Mouse (Mus musculus): Measurements from ENCODE around the gene Klhl6.
"Not testable (repeated sequence)": the region's sequence is repeated elsewhere in the genome, so short reads cannot be mapped to it uniquely, and the experiment has no call there.

Gene Klhl6

GRCm38 (mm10) chr16:19982537-19983257 is at the start of gene Klhl6:
TSS of gene Klhl6 (minus strand) at chr16:19983037.
- no peak for DNase-seq (ENCODE audit: low spot score)

- DNase-seq (ENCODE audit: low spot score) = not testable (repeated sequence)
These were observed 44.4 kb upstream of the Klhl6 start for GRCm38 (mm10) chr16:20027241-20027640.

- no peak for DNase-seq (ENCODE audit: low spot score)
These were observed 40.0 kb upstream of the Klhl6 start for GRCm38 (mm10) chr16:20022821-20023220.

GRCm38 (mm10) chr16:20021848-20022247 is 39.0 kb upstream of the Klhl6 start:
- no peak for DNase-seq (ENCODE audit: low spot score)

GRCm38 (mm10) chr16:20012647-20013046 is 29.8 kb upstream of the Klhl6 start:
- no peak for DNase-seq (ENCODE audit: low spot score)

- DNase-seq (ENCODE audit: low spot score) = no peak
These were observed 23.2 kb upstream of the Klhl6 start for GRCm38 (mm10) chr16:20006066-20006465.

- DNase-seq (ENCODE audit: low spot score) = not testable (repeated sequence)
These were observed 17.4 kb upstream of the Klhl6 start for GRCm38 (mm10) chr16:20000286-20000685.

GRCm38 (mm10) chr16:19997616-19998015 is 14.8 kb upstream of the Klhl6 start:
- no peak for DNase-seq (ENCODE audit: low spot score)

- not testable (repeated sequence) for DNase-seq (ENCODE audit: low spot score)
These were observed 14.1 kb upstream of the Klhl6 start for GRCm38 (mm10) chr16:19996913-19997312.

- DNase-seq (ENCODE audit: low spot score) = no peak
These were observed 13.0 kb upstream of the Klhl6 start for GRCm38 (mm10) chr16:19995818-19996217.

GRCm38 (mm10) chr16:19993278-19993677 is 10.4 kb upstream of the Klhl6 start:
- DNase-seq (ENCODE audit: low spot score) = no peak

- no peak for DNase-seq (ENCODE audit: low spot score)
These were observed 7.7 kb upstream of the Klhl6 start for GRCm38 (mm10) chr16:19990536-19990935.

- no peak for DNase-seq (ENCODE audit: low spot score)
These were observed 4.8 kb upstream of the Klhl6 start for GRCm38 (mm10) chr16:19987589-19987988.

GRCm38 (mm10) chr16:19984884-19985643 is 2.2 kb upstream of the Klhl6 start:
- DNase-seq (ENCODE audit: low spot score) = no peak

- DNase-seq (ENCODE audit: low spot score) = no peak
These were observed 722 bp upstream of the Klhl6 start for GRCm38 (mm10) chr16:19983559-19983958.

- DNase-seq (ENCODE audit: low spot score) = no peak
These were observed 1.2 kb downstream of the Klhl6 start for GRCm38 (mm10) chr16:19981684-19982083.

- no peak for DNase-seq (ENCODE audit: low spot score)
These were observed 1.8 kb downstream of the Klhl6 start for GRCm38 (mm10) chr16:19981006-19981405.

GRCm38 (mm10) chr16:19979755-19980154 is 3.1 kb downstream of the Klhl6 start:
- no peak for DNase-seq (ENCODE audit: low spot score)

GRCm38 (mm10) chr16:19977282-19977681 is 5.6 kb downstream of the Klhl6 start:
- DNase-seq (ENCODE audit: low spot score) = no peak

GRCm38 (mm10) chr16:19976825-19977224 is 6.0 kb downstream of the Klhl6 start:
- DNase-seq (ENCODE audit: low spot score) = no peak

- DNase-seq (ENCODE audit: low spot score) = no peak
These were observed 7.4 kb downstream of the Klhl6 start for GRCm38 (mm10) chr16:19975432-19975831.

GRCm38 (mm10) chr16:19973480-19973879 is 9.4 kb downstream of the Klhl6 start:
- no peak for DNase-seq (ENCODE audit: low spot score)

- no peak for DNase-seq (ENCODE audit: low spot score)
These were observed 10.0 kb downstream of the Klhl6 start for GRCm38 (mm10) chr16:19972736-19973350.
